Mouse (Mus musculus) regulatory T cell (primary cell): Measurements from ENCODE around the gene Wnt8b.

Experiments
- in situ Hi-C: fragments of 300-600 bp; cut with MboI, MseI; formaldehyde crosslinking; loops from one replicate; pipeline ENCODE4 v1.15.1; 2025; ENCODE audit warnings: high pct_unique_total_duplicates

Wnt8b gene

DNA sequence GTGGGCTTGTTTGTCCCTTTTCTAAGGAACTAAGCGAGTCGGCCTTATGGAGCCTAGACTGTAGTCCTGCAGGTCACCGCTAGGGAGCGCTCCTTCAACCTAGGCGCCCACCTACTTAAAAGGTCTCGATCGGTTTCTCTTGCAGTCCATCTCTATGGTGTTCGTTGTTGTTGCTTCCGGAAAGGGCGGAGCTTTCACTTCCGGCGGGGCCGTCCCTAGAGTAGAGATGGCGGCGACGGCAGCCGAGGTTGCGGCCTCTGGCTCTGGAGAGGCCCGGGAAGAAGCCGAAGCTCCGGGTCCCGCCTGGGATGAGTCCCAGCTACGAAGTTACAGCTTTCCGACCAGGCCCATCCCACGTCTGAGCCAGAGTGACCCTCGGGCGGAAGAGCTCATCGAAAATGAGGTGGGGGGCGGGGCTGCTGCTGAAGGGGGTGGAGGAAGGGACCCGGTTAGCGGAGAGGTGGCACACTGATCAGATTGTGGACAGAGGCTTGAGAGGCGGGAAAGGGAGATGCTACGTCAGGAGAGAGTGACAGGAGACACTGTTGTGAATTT is 69.5 kb downstream of the Wnt8b start, which contains the start of gene Hif1an:
Hif1an (plus strand) TSS at position 199 of the 555 bp plus-strand sequence.
- in situ Hi-C loops: no loop called here
